Mouse (Mus musculus) lung, embryonic 14.5 days (tissue): ENCODE measurements around the gene Sppl2a. TPM values are rescaled to one million over a fixed set of nuclear protein-coding genes. Genes with fewer than 3 reads are reported as not detected.
"Not testable (repeated sequence)": the region's sequence is repeated elsewhere in the genome, so short reads cannot be mapped to it uniquely, and the experiment has no call there.

Experiments used
- ATAC-seq: fragments of 200-750 bp; cut with Nextera tagmentation; 2 replicates; pipeline ENCODE4 v1.8.0; 2017; ENCODE audit warnings: mild to moderate bottlenecking, moderate TSS enrichment, moderate library complexity; ENCODE audit not compliant: insufficient read depth
- DNase-seq: peaks from one replicate; pipeline ENCODE4 v3.0.0-alpha.2; 2015
- H3K27ac ChIP-seq: fragments of 300-500 bp; sonication (generic); 2 replicates; pipeline ENCODE4 v1.5.1; 2014; ENCODE audit warnings: low read depth, mild to moderate bottlenecking, moderate library complexity
- H3K27me3 ChIP-seq: fragments of 300-500 bp; sonication (generic); 2 replicates; pipeline ENCODE4 v1.6.1; 2014; ENCODE audit warnings: low read length, control low read depth; ENCODE audit not compliant: insufficient read depth
- H3K36me3 ChIP-seq: fragments of 300-500 bp; sonication (generic); 2 replicates; pipeline ENCODE4 v1.6.1; 2014; ENCODE audit warnings: control low read depth; ENCODE audit not compliant: insufficient read depth
- H3K4me1 ChIP-seq: fragments of 300-500 bp; sonication (generic); 2 replicates; pipeline ENCODE4 v1.6.1; 2014; ENCODE audit warnings: antibody characterized with exemption, control low read depth; ENCODE audit not compliant: insufficient read depth
- H3K4me2 ChIP-seq: fragments of 300-500 bp; sonication (generic); 2 replicates; pipeline ENCODE4 v1.6.1; 2014; ENCODE audit warnings: mild to moderate bottlenecking
- H3K4me3 ChIP-seq: fragments of 300-500 bp; sonication (generic); 2 replicates; pipeline ENCODE4 v1.5.1; 2014; ENCODE audit warnings: low read depth, low read length
- H3K9ac ChIP-seq: fragments of 300-500 bp; sonication (generic); 2 replicates; pipeline ENCODE4 v1.6.1; 2014
- H3K9me3 ChIP-seq: fragments of 300-500 bp; sonication (generic); 2 replicates; pipeline ENCODE4 v1.6.1; 2016; ENCODE audit warnings: low read depth, low read length, control low read depth
- CTCF ChIP-seq: IDR thresholded peaks from 2 replicates; pipeline ENCODE4 v1.5.1; 2016; ENCODE audit warnings: antibody characterized with exemption, low read depth
- WGBS: fragments of 180-500 bp; shearing (Covaris S2); extraction: QIAGEN DNeasy Blood & Tissue Kit; methylation state at CpG from one replicate; pipeline ENCODE4 v1.1.7; 2014; 5-methylcytosine and 5-hydroxymethylcytosine counted together
- polyA plus RNA-seq: library from polyadenylated mRNA; unstranded; fragments of >200 nt; fragmentation: Nextera tagmentation; extraction: Ambion mirVana; gene quantifications from 2 replicates; pipeline ENCODE4 v1.2.1, GENCODE M21; 2014

Gene Sppl2a
- 42.7 and 46.0 TPM in 2 replicates for polyA plus RNA-seq

DNA sequence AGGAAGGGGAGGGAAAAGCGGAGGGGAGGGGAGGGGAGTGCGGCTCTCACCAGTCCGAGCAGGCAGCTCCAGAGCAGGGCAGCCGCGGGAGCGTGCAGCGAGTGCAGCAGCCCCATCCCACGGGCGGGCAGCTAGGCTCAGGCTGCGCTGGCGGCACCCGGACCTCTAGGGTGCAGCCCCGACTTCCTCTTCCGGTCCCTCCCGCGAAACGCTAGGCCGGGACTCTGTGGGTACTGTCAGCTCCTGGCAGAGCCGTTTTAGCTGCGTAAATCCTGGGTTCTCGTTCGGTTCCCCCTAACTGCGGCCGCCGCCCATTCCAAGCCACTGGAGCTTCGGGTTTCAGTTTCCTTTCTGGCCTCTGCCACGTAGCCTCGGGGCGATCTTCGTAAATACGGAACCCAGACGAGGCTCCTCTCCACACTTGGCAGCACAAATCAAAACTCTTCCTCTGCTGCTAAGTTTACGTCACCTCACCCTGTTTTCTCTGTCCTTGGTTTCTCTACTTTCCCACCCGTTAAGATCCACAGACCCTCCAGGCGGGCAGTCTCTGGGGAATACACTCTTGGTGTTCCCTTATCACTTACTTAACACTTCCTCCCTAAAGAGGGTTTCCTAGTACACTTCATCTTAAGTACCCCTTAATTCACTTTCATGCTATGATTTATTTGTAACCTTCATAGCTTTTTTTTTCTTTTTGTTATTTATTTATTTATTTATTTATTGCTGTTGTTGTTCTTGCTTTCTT is at the start of gene Sppl2a:
Sppl2a (minus strand) TSS at position 339 of the 745 bp plus-strand sequence.
- no peak for TF ChIP-seq CTCF
- Histone ChIP-seq H3K9me3 (no peaks in the 10 kb centered on the region), H3K4me2 (peak within 1 kb of the TSS; percentile 81), H3K9ac (peak within 1 kb of the TSS; percentile 74), H3K4me3 (peak within 1 kb of the TSS; percentile 62), H3K36me3 (no peaks in the 10 kb centered on the region), H3K27me3 (no peaks in the 10 kb centered on the region), H3K27ac (peak within 1 kb of the TSS; percentile 98), H3K4me1 (peaks cover 4% of the 10 kb centered on the region; the same call in 1 of the 2 replicates)
- peak; percentile 94 for DNase-seq
- ATAC-seq, result peak; percentile 100
- under 1% methylated on average over 35 of the region's 35 CpGs for WGBS

DNA sequence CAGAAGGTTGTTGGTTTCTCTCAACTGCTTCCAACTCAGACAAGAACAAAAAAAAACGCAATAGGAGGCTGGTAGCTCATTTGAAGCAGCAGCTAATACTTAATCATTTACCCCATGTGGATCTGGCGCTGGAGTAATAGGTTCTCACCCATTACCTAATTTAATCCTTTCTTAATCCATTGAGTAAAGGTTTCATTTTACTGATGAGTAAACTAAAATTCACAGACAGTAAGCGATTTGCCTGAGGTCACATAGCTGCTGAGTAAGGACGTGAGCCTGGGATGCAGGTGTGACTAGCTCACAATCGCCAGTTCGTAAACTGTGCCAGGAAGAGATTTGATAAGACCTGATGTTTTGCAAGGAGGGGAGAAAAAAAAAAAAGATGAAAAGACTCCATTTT is 44.4 kb upstream of the Sppl2a start:
- Histone ChIP-seq H3K4me3 (no peak overlapping the region), H3K9me3 (no peaks in the 10 kb centered on the region), H3K36me3 (no peaks in the 10 kb centered on the region), H3K4me1 (no peaks in the 10 kb centered on the region), H3K9ac (no peak overlapping the region), H3K4me2 (no peak overlapping the region), H3K27ac (no peak overlapping the region), H3K27me3 (no peaks in the 10 kb centered on the region)
- DNase-seq (no peak), ATAC-seq (no peak)
- WGBS, result 56% methylated on average over 6 of the region's 6 CpGs
- no peak for TF ChIP-seq CTCF

DNA sequence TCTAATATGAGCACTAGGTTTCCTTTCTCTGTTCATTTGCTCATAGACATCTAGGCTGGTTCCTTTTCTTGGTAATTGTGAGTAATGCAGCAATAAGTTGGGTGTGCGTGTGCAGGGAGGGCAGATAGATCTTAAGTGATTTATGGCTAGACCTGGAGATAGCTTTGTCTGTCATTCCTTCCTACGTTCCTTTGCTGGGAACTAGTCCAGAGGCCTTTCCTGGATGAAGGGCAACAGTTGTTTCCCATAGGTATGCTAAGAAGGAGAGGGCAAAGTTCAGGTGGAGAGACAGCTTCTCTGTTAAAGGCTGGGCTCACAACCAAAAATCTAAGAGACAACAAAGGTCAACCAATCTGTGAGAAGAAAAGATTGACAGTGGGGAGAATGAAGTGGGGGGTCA is 28.7 kb upstream of the Sppl2a start:
- ATAC-seq (no peak), DNase-seq (no peak)
- no peaks in the 10 kb centered on the region for H3K27me3 ChIP-seq
- no peaks in the 10 kb centered on the region for H3K4me1 ChIP-seq
- no peak overlapping the region for H3K27ac ChIP-seq
- WGBS, result 69% methylated on average over 2 of the region's 2 CpGs
- no peaks in the 10 kb centered on the region for H3K36me3 ChIP-seq
- no peak overlapping the region for H3K4me2 ChIP-seq
- no peaks in the 10 kb centered on the region for H3K9me3 ChIP-seq
- no peak overlapping the region for H3K4me3 ChIP-seq
- no peak for TF ChIP-seq CTCF
- H3K9ac ChIP-seq, result no peak overlapping the region

DNA sequence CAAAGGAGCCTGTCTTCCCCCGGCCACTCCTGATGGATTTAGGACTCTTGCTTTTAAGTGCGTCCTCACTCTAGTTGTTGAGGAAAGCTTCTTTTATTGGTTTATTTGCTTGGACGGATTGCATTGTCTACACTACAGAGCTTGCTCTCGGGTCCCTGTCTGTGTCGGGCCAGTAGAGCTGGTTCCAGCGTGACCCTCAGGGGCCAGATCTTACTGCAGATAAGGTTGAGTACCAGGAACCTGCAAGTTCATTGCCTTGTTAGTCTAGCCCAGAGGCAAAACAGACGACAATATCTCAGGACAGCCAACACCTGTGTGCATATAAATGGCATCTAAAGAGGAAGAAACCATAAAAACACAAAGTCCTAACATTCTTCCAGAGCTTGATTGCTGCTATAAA is 22.6 kb upstream of the Sppl2a start:
- H3K36me3 ChIP-seq, result no peaks in the 10 kb centered on the region
- H3K4me3 ChIP-seq, result no peak overlapping the region
- no peaks in the 10 kb centered on the region for H3K4me1 ChIP-seq
- H3K4me2 ChIP-seq, result no peak overlapping the region
- H3K27ac ChIP-seq, result no peak overlapping the region
- H3K27me3 ChIP-seq, result no peaks in the 10 kb centered on the region
- DNase-seq (no peak), ATAC-seq (no peak)
- TF ChIP-seq CTCF, result no peak
- H3K9me3 ChIP-seq, result no peaks in the 10 kb centered on the region
- WGBS, result 57% methylated on average over 7 of the region's 7 CpGs
- no peak overlapping the region for H3K9ac ChIP-seq

DNA sequence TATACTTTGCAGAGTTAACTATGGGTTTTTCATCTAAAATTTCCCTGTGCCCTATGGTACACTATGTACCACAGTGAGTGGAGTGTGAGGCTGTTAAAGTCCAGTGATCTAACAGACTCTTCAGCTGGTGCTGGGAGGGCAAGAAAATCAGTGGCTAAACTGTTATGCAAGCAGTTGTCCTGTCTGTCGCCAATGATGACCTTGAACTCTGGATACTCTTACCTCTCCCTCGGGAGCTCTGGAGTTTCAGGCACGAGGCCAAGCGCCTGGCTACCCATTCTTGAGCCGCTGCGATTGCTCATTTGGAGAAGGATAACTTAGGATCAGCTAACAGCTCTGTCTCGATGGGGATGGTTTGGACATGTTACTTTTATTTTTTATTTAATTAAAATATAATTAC is 18.1 kb upstream of the Sppl2a start:
- Histone ChIP-seq H3K4me1 (no peaks in the 10 kb centered on the region), H3K27me3 (no peaks in the 10 kb centered on the region), H3K36me3 (no peaks in the 10 kb centered on the region), H3K27ac (no peak overlapping the region), H3K9me3 (no peaks in the 10 kb centered on the region), H3K4me3 (no peak overlapping the region), H3K4me2 (no peak overlapping the region), H3K9ac (no peak overlapping the region)
- no peak for ATAC-seq
- WGBS, result 63% methylated on average over 7 of the region's 7 CpGs
- DNase-seq, result no peak
- TF ChIP-seq CTCF, result no peak

DNA sequence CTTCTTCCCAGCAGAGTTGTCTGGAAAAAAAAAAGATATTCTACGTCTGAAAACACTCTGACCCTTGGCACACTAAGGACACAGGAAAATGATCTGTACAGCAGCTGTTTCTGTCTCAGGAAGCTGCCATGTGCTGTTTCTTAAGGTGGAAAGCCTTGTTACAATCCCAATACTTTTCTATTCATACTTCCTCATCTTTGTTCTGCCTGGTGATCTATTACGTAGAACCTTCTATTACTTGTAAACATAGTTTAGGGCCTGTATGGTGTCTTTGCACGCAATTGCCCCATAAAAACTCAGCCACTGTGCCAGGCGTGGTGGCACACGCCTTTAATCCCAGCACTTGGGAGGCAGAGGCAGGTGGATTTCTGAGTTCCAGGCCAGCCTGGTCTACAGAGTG is 17.4 kb upstream of the Sppl2a start:
- Histone ChIP-seq H3K27me3 (no peaks in the 10 kb centered on the region), H3K4me1 (no peaks in the 10 kb centered on the region), H3K27ac (no peak overlapping the region), H3K9me3 (no peaks in the 10 kb centered on the region), H3K4me2 (no peak overlapping the region), H3K36me3 (no peaks in the 10 kb centered on the region), H3K9ac (no peak overlapping the region), H3K4me3 (no peak overlapping the region)
- DNase-seq (no peak), ATAC-seq (no peak)
- TF ChIP-seq CTCF, result no peak
- WGBS, result 66% methylated on average over 5 of the region's 5 CpGs

DNA sequence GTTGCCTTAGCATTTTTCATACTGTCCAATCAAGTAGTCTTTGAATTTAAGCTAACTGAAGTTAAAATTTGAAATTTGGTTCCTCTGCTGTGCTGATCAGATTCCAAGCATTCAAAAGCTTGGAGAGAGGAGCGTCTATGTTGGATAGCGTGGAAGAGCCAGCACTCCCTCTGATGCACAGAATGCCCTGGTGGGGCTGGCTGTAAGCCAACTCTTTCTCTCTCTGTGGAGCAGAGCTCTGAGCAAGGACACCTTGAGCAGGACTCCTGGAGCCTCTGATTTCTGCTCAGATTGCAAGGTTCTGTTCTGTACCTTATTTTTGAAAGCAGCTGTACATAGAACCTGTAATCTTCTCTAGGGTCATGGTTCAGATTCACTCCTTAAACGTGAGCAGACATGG is 16.8 kb upstream of the Sppl2a start:
- Histone ChIP-seq H3K9me3 (no peaks in the 10 kb centered on the region), H3K4me3 (no peak overlapping the region), H3K4me1 (no peaks in the 10 kb centered on the region), H3K27me3 (no peaks in the 10 kb centered on the region), H3K9ac (no peak overlapping the region), H3K4me2 (no peak overlapping the region), H3K27ac (no peak overlapping the region), H3K36me3 (no peaks in the 10 kb centered on the region)
- ATAC-seq, result no peak
- WGBS, result 35% methylated on average over 3 of the region's 3 CpGs
- DNase-seq, result peak; percentile 32
- TF ChIP-seq CTCF, result no peak

DNA sequence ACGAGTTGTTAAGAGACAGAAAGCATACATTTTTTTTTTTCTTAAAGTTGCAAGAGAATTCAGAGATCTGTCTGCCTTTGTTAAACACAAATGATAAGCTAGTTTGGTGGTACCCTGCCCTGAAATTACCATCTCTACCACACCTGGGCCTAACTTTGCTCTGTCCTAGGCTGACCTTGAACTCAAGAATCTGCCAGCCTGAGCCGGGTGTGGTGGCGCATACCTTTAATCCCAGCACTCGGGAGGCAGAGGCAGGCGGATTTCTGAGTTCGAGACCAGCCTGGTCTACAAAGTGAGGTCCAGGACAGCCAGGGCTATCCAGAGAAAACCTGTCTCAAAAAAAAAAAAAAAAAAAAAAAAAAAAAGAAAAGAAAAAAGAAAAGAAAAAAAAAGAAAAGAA is 16.3 kb upstream of the Sppl2a start:
- not testable (repeated sequence) for ATAC-seq, H3K27me3 ChIP-seq, H3K27ac ChIP-seq, H3K36me3 ChIP-seq, H3K9ac ChIP-seq, H3K9me3 ChIP-seq, H3K4me3 ChIP-seq, H3K4me1 ChIP-seq, DNase-seq, H3K4me2 ChIP-seq
- 73% methylated on average over 6 of the region's 6 CpGs for WGBS
